Mouse (Mus musculus) mesoderm, embryonic 11.5 days (tissue): Measurements from ENCODE around the gene Prr32.

Experiments used
- DNase-seq: peaks from one replicate; pipeline ENCODE4 v3.0.0-alpha.2; 2012; ENCODE audit warnings: low read depth, low spot score

Prr32 gene

GRCm38 (mm10) chrX:45090604-45091003 is at the start of gene Prr32:
Prr32 (plus strand) TSS chrX:45090904.
- no peak for DNase-seq
